ENCODE assay signal across 15 mouse cellular contexts in genomic region chr8:12279482-12280192, GRCm38 (mm10). TPM values are rescaled to one million over a fixed set of nuclear protein-coding genes. Genes with fewer than 3 reads are reported as not detected.
DNase-seq lines count a peak whose midpoint lies in the region; ATAC-seq and TF ChIP-seq lines count a peak whose summit lies in the region.
"Had no signal": no experiment of that assay in that cellular context is flagged by ENCODE, and none has a peak within 500 bp of the region (broad histone marks: within the 10 kb centered on the region; RNA-seq: fewer than 3 reads in every experiment).

No protein-coding gene starts in this region.

- peaks cover 18% of the 10 kb centered on the region for H3K4me1 ChIP-seq in kidney, embryonic 15.5 days
- peaks cover 7% of the 10 kb centered on the region for H3K4me1 ChIP-seq in lung, postnatal 0 days (ENCODE audit: insufficient read depth, low read depth, low read length)
- H3K4me1 ChIP-seq in hindbrain, embryonic 14.5 days (replicated peaks; ENCODE audit: control insufficient read depth, insufficient read depth, low read length), result 0 out of 2 replicates have a peak, but pooled peaks cover 5% of the 10 kb centered on the region

- 0 out of 2 replicates have a peak, but pooled peaks have one; percentile 18 for ATAC-seq in kidney, embryonic 15.5 days (replicated peaks; ENCODE audit: low FRiP score)
- peak; percentile 83 for ATAC-seq in common myeloid progenitor, adult 5-6 weeks (replicated peaks; ENCODE audit: low read depth, poor library complexity, severe bottlenecking)
- no peak for ATAC-seq in lung, postnatal 0 days
- no peak for ATAC-seq in hindbrain, embryonic 14.5 days (ENCODE audit: low FRiP score)

- 0 out of 2 replicates have a peak overlapping the region, but pooled peaks have one; percentile 7 for H3K4me2 ChIP-seq in kidney, embryonic 15.5 days
- H3K4me2 ChIP-seq in lung, postnatal 0 days (replicated peaks; ENCODE audit: low read depth, low read length), result no peak overlapping the region
- no peak overlapping the region for H3K4me2 ChIP-seq in hindbrain, embryonic 14.5 days (replicated peaks)

- no peak for DNase-seq in kidney, adult 11 months
- DNase-seq in brain, adult 2 months (ENCODE audit: low read depth, low spot score), result peak; percentile 47
- peak; percentile 36 for DNase-seq in lung, postnatal 0 days (ENCODE audit: low spot score)
- no peak for DNase-seq in ovary, adult 18-20 months (ENCODE audit: low spot score)
- no peak for DNase-seq in hindbrain, embryonic 14.5 days (ENCODE audit: low spot score)
- DNase-seq: cerebellum, postnatal 14 days; right cerebral cortex, postnatal 14 days had no signal

- TF ChIP-seq EP300 in lung, postnatal 0 days (IDR thresholded peaks at IDR 0.05), result no peak

- no peak overlapping the region for H3K9ac ChIP-seq in kidney, embryonic 15.5 days
- H3K9ac ChIP-seq in lung, postnatal 0 days (replicated peaks; ENCODE audit: low read depth), result no peak overlapping the region
- H3K9ac ChIP-seq in hindbrain, embryonic 14.5 days, result no peak overlapping the region

- H3K9me3 ChIP-seq in kidney, embryonic 15.5 days (replicated peaks), result no peaks in the 10 kb centered on the region
- no peaks in the 10 kb centered on the region for H3K9me3 ChIP-seq in lung, postnatal 0 days (ENCODE audit: low read length)
- H3K9me3 ChIP-seq in hindbrain, embryonic 14.5 days (ENCODE audit: control insufficient read depth, low read length), result no peaks in the 10 kb centered on the region

- H3K27me3 ChIP-seq in kidney, embryonic 15.5 days, result peaks cover 33% of the 10 kb centered on the region
- no peaks in the 10 kb centered on the region for H3K27me3 ChIP-seq in lung, postnatal 0 days (replicated peaks; ENCODE audit: insufficient read depth, low read length)
- peaks cover 22% of the 10 kb centered on the region for H3K27me3 ChIP-seq in hindbrain, embryonic 14.5 days (ENCODE audit: control insufficient read depth, insufficient read depth, low read length)

- no peak overlapping the region for H3K4me3 ChIP-seq in kidney, embryonic 15.5 days (replicated peaks)
- H3K4me3 ChIP-seq in lung, postnatal 0 days (ENCODE audit: low read depth, low read length), result no peak overlapping the region
- no peak overlapping the region for H3K4me3 ChIP-seq in hindbrain, embryonic 14.5 days (replicated peaks; ENCODE audit: low read length)
- H3K4me3 ChIP-seq: erythroblast, embryonic 14.5 days had no signal

- 43% methylated on average over 13 of the region's 13 CpGs for WGBS in kidney, embryonic 15.5 days
- WGBS in lung, postnatal 0 days, result 39% methylated on average over 13 of the region's 13 CpGs
- 70% methylated on average over 13 of the region's 13 CpGs for WGBS in hindbrain, embryonic 14.5 days

- peak overlapping the region; percentile 30; the same call in 1 of the 2 replicates for H3K27ac ChIP-seq in kidney, embryonic 15.5 days
- no peak overlapping the region for H3K27ac ChIP-seq in lung, postnatal 0 days (ENCODE audit: low read length)
- no peak overlapping the region for H3K27ac ChIP-seq in hindbrain, embryonic 14.5 days

- TF ChIP-seq CTCF in lung, postnatal 0 days (IDR thresholded peaks at IDR 0.05), result no peak

- no peaks in the 10 kb centered on the region for H3K36me3 ChIP-seq in kidney, embryonic 15.5 days
- H3K36me3 ChIP-seq in lung, postnatal 0 days (ENCODE audit: insufficient read depth, low read length), result no peaks in the 10 kb centered on the region
- H3K36me3 ChIP-seq in hindbrain, embryonic 14.5 days (replicated peaks; ENCODE audit: control insufficient read depth, insufficient read depth), result no peaks in the 10 kb centered on the region

RNA-seq across cellular contexts. Expression of gene A230072I06Rik, which starts 1.0 kb away (rescaled TPM):
- not detected in 2 replicates for polyA plus RNA-seq in kidney, embryonic 15.5 days (2015; fragmentation: Nextera tagmentation; extraction: Ambion mirVana)
- total RNA-seq in common myeloid progenitor, adult 5-6 weeks (2017), result not detected in 2 replicates
- polyA plus RNA-seq in lung, postnatal 0 days (2015; fragmentation: Nextera tagmentation; extraction: Ambion mirVana), result not detected in 2 replicates
- polyA plus RNA-seq in hindbrain, embryonic 14.5 days (2014; fragmentation: Nextera tagmentation; extraction: Ambion mirVana), result not detected in 2 replicates
- total RNA-seq: layer of hippocampus, adult 8-10 months; megakaryocyte-erythroid progenitor cell, adult 5-6 weeks had no signal
- polyA plus RNA-seq: erythroblast, embryonic 14.5 days; gonadal fat pad, adult 2 months; limb, embryonic 14.5 days; testis, adult 2 months had no signal

Comparison
In these comparisons a context has a peak if more than half of its experiments do, and no peak if none do; other contexts are left out.
1. ATAC-seq: peak in kidney, embryonic 15.5 days (single experiment) and common myeloid progenitor, adult 5-6 weeks (single experiment); none in lung, postnatal 0 days (single experiment) and hindbrain, embryonic 14.5 days (single experiment).
2. DNase-seq: peak in brain, adult 2 months (single experiment) and lung, postnatal 0 days (single experiment); none in kidney, adult 11 months (single experiment), ovary, adult 18-20 months (single experiment) and hindbrain, embryonic 14.5 days (single experiment).